Comparison of ENCODE assay signal across 24 mouse cellular contexts in genomic region chr6:121226744-121227143, GRCm38 (mm10). TPM values are rescaled to one million over a fixed set of nuclear protein-coding genes. Genes with fewer than 3 reads are reported as not detected.
A peak's percentile ranks its signal among the peaks of the same experiment; 100 is the strongest.
DNase-seq lines count a peak whose midpoint lies in the region; ATAC-seq and TF ChIP-seq lines count a peak whose summit lies in the region.
"Had no signal": no experiment of that assay in that cellular context is flagged by ENCODE, and none has a peak within 500 bp of the region (broad histone marks: within the 10 kb centered on the region; RNA-seq: fewer than 3 reads in every experiment).

No protein-coding gene starts in this region.

- no peak for ATAC-seq in kidney, postnatal 0 days (replicated peaks; ENCODE audit: low FRiP score, low read depth)
- peak; percentile 72 for ATAC-seq in granulocyte monocyte progenitor cell, adult 5-6 weeks (replicated peaks; ENCODE audit: poor library complexity, severe bottlenecking)
- ATAC-seq in monocyte, adult 5-6 weeks (replicated peaks; ENCODE audit: insufficient number of reproducible peaks, low FRiP score, low TSS enrichment, poor library complexity, severe bottlenecking), result peak; percentile 58
- ATAC-seq: forebrain, embryonic 15.5 days had no signal

- DNase-seq in kidney, postnatal 0 days (ENCODE audit: low spot score), result peak; percentile 19
- no peak for DNase-seq in kidney, adult 2 months
- peak; percentile 52 for DNase-seq in 416B (ENCODE audit: low read depth)
- no peak for DNase-seq in embryo, embryonic 9.5 days (ENCODE audit: extremely low spot score)
- no peak for DNase-seq in urinary bladder, postnatal 14 days (ENCODE audit: low spot score)
- DNase-seq in heart, adult 18-20 months, result no peak
- DNase-seq: adrenal gland, adult 8-10 months; cerebellum, adult 8-10 months; heart, postnatal 14 days; kidney, adult 18-20 months; kidney, postnatal 14 days; layer of hippocampus, postnatal 36 days; lung, adult 2 months; right cerebral cortex, postnatal 14 days had no signal

- H3K27me3 ChIP-seq in kidney, postnatal 0 days (ENCODE audit: insufficient read depth, low read length), result no peaks in the 10 kb centered on the region
- no peaks in the 10 kb centered on the region for H3K27me3 ChIP-seq in kidney, adult 2 months (replicated peaks; ENCODE audit: control insufficient read depth, insufficient read depth, low read length)
- H3K27me3 ChIP-seq: forebrain, embryonic 15.5 days; heart, embryonic 12.5 days; hindbrain, embryonic 15.5 days; limb, embryonic 13.5 days had no signal

- WGBS in kidney, postnatal 0 days, result 58% methylated on average over 2 of the region's 2 CpGs
- 48% methylated on average over 2 of the region's 2 CpGs for WGBS in kidney, adult 2 months

- no peak overlapping the region for H3K27ac ChIP-seq in kidney, postnatal 0 days
- no peak overlapping the region for H3K27ac ChIP-seq in kidney, adult 2 months (ENCODE audit: insufficient read depth, low read depth, low read length)
- H3K27ac ChIP-seq: forebrain, embryonic 15.5 days; hindbrain, embryonic 15.5 days; layer of hippocampus, adult 2 months; limb, embryonic 13.5 days had no signal

- H3K4me1 ChIP-seq in kidney, postnatal 0 days (replicated peaks; ENCODE audit: insufficient read depth, low read length), result 0 out of 2 replicates have a peak, but pooled peaks cover 8% of the 10 kb centered on the region
- 0 out of 2 replicates have a peak, but pooled peaks cover 2% of the 10 kb centered on the region for H3K4me1 ChIP-seq in kidney, adult 2 months (ENCODE audit: control insufficient read depth, insufficient read depth, low read length)
- H3K4me1 ChIP-seq: forebrain, embryonic 15.5 days; hindbrain, embryonic 15.5 days had no signal

- TF ChIP-seq POLR2A in kidney, adult 2 months (IDR thresholded peaks at IDR 0.05; ENCODE audit: low read depth, low read length), result no peak

- H3K4me2 ChIP-seq in kidney, postnatal 0 days (ENCODE audit: low read length), result no peak overlapping the region
- H3K4me2 ChIP-seq: forebrain, embryonic 15.5 days; heart, embryonic 12.5 days; hindbrain, embryonic 15.5 days; limb, embryonic 13.5 days; midbrain, embryonic 11.5 days had no signal

- no peaks in the 10 kb centered on the region for H3K36me3 ChIP-seq in kidney, postnatal 0 days (ENCODE audit: insufficient read depth, low read length)
- H3K36me3 ChIP-seq in kidney, adult 2 months (ENCODE audit: control insufficient read depth, insufficient read depth, low read length), result no peaks in the 10 kb centered on the region
- H3K36me3 ChIP-seq: forebrain, embryonic 15.5 days; heart, embryonic 12.5 days; hindbrain, embryonic 15.5 days; limb, embryonic 13.5 days had no signal

- no peak overlapping the region for H3K4me3 ChIP-seq in kidney, postnatal 0 days (replicated peaks; ENCODE audit: low read depth, low read length)
- no peak overlapping the region for H3K4me3 ChIP-seq in kidney, adult 2 months (ENCODE audit: insufficient read depth, low read depth, low read length)
- H3K4me3 ChIP-seq: erythroblast, embryonic 14.5 days; forebrain, embryonic 15.5 days; heart, embryonic 12.5 days; hindbrain, embryonic 15.5 days; layer of hippocampus, adult 2 months; limb, embryonic 13.5 days had no signal

- no peaks in the 10 kb centered on the region for H3K9me3 ChIP-seq in kidney, postnatal 0 days (replicated peaks; ENCODE audit: low read length)
- H3K9me3 ChIP-seq: forebrain, embryonic 15.5 days; hindbrain, embryonic 15.5 days; limb, embryonic 13.5 days had no signal

- no peak for TF ChIP-seq CTCF in kidney, postnatal 0 days (IDR thresholded peaks at IDR 0.05; ENCODE audit: low read depth)
- no peak for TF ChIP-seq CTCF in kidney, adult 2 months (conservative IDR thresholded peaks at IDR 0.05; ENCODE audit: insufficient read depth, insufficient read length, low read depth, low read length)

- H3K9ac ChIP-seq in kidney, postnatal 0 days (ENCODE audit: low read depth, low read length), result no peak overlapping the region
- H3K9ac ChIP-seq: forebrain, embryonic 15.5 days; heart, embryonic 12.5 days; hindbrain, embryonic 15.5 days; limb, embryonic 13.5 days had no signal

RNA-seq across cellular contexts. Expression of gene Tuba8, which starts 16.2 kb away (rescaled TPM):
- 0.19 and 0.32 TPM in 2 replicates for polyA plus RNA-seq in kidney, postnatal 0 days (2015; fragmentation: Nextera tagmentation; extraction: Ambion mirVana)
- polyA plus RNA-seq in kidney, adult 2 months (2012; rRNA removed), result 0.94 and 2.5 TPM in 2 replicates
- 9.3 and 12.8 TPM in 2 replicates for total RNA-seq in granulocyte monocyte progenitor cell, adult 5-6 weeks (2014; fragmentation: Nextera tagmentation)
- total RNA-seq in granulocyte monocyte progenitor cell, adult 5-6 weeks (2017), result 27.8 and 28.4 TPM in 2 replicates
- total RNA-seq in monocyte, adult 5-6 weeks (2017), result 1.1 to 3.4 TPM (median 2.6 TPM) in 3 replicates
- 100 to 1,000 TPM; 145 to 182 TPM for total RNA-seq in heart, adult 18-20 months (2021)

RNA-seq across cellular contexts. Expression of gene Usp18, which starts 19.0 kb away (rescaled TPM):
- 8.3 and 12.0 TPM in 2 replicates for polyA plus RNA-seq in kidney, postnatal 0 days (2015; fragmentation: Nextera tagmentation; extraction: Ambion mirVana)
- 5.9 and 9.7 TPM in 2 replicates for polyA plus RNA-seq in kidney, adult 2 months (2012; rRNA removed)
- total RNA-seq in granulocyte monocyte progenitor cell, adult 5-6 weeks (2014; fragmentation: Nextera tagmentation), result not detected in 2 replicates
- total RNA-seq in granulocyte monocyte progenitor cell, adult 5-6 weeks (2017), result 0.82 and 1.3 TPM in 2 replicates
- 3.1 to 9.2 TPM (median 5.0 TPM) in 3 replicates for total RNA-seq in monocyte, adult 5-6 weeks (2017)
- 1 to 10 TPM; 1.3 to 1.7 TPM for total RNA-seq in heart, adult 18-20 months (2021)
- total RNA-seq: left cerebral cortex, postnatal 14 days had no signal
- polyA plus RNA-seq: erythroblast, embryonic 14.5 days had no signal

RNA-seq across cellular contexts. Expression of gene Pex26, which starts 43.3 kb away (rescaled TPM):
- polyA plus RNA-seq in kidney, postnatal 0 days (2015; fragmentation: Nextera tagmentation; extraction: Ambion mirVana), result 9.8 and 10.1 TPM in 2 replicates
- 21.0 and 24.2 TPM in 2 replicates for polyA plus RNA-seq in kidney, adult 2 months (2012; rRNA removed)
- total RNA-seq in granulocyte monocyte progenitor cell, adult 5-6 weeks (2014; fragmentation: Nextera tagmentation), result 9.7 and 11.5 TPM in 2 replicates
- 6.5 and 8.3 TPM in 2 replicates for total RNA-seq in granulocyte monocyte progenitor cell, adult 5-6 weeks (2017)
- total RNA-seq in monocyte, adult 5-6 weeks (2017), result 4.0 to 9.1 TPM (median 4.9 TPM) in 3 replicates
- 1 to 10 TPM; 6.7 to 7.9 TPM for total RNA-seq in heart, adult 18-20 months (2021)

Comparison
In these comparisons a context has a peak if more than half of its experiments do, and no peak if none do; other contexts are left out.
1. DNase-seq: peak in kidney, postnatal 0 days (single experiment) and 416B (single experiment); none in kidney, adult 2 months (single experiment), embryo, embryonic 9.5 days (single experiment), urinary bladder, postnatal 14 days (single experiment) and heart, adult 18-20 months (0 of 2).
2. RNA of gene Tuba8, which starts 16.2 kb away (total RNA-seq): 145 to 182 TPM in heart, adult 18-20 months; 9.3 to 28.4 TPM in granulocyte monocyte progenitor cell, adult 5-6 weeks and 1.1 to 3.4 TPM in monocyte, adult 5-6 weeks; every median in the first group is over 4 times any median in the second.